ENCODE assay signal across 21 mouse cellular contexts in the genomic region with DNA sequence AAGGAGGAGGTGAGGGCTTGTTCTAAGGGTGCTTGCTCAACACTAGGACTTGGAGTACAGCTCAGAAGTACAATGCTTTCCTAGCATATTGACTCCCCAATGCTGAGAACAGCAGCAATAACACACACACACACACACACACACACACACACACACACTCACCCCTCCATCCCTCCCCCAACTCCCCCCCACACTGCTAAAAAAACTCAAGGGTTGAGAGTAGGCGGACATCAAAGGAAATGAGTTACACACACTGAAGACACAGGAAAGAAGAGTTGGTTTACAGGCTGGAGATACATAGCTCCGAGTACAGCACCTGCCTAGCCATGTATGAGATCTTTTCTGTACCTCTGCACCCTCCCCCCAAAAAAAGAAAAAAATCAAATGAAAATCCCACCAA. TPM values are rescaled to one million over a fixed set of nuclear protein-coding genes. Genes with fewer than 3 reads are reported as not detected.
DNase-seq lines count a peak whose midpoint lies in the region; ATAC-seq and TF ChIP-seq lines count a peak whose summit lies in the region.
"Had no signal": no experiment of that assay in that cellular context is flagged by ENCODE, and none has a peak within 500 bp of the region (broad histone marks: within the 10 kb centered on the region; RNA-seq: fewer than 3 reads in every experiment).

No protein-coding gene starts in this region.

- 0 out of 2 replicates have a peak overlapping the region, but pooled peaks have one; percentile 18 for H3K27ac ChIP-seq in heart, embryonic 16.5 days (ENCODE audit: low read length)
- peak overlapping the region; percentile 99 for H3K27ac ChIP-seq in liver, embryonic 14.5 days
- H3K27ac ChIP-seq in gastrocnemius, adult 2 months = no peak overlapping the region
- H3K27ac ChIP-seq: embryonic facial prominence, embryonic 15.5 days; midbrain, embryonic 10.5 days had no signal

- H3K36me3 ChIP-seq in heart, embryonic 16.5 days (ENCODE audit: control insufficient read depth, insufficient read depth) = no peaks in the 10 kb centered on the region
- peaks cover 36% of the 10 kb centered on the region for H3K36me3 ChIP-seq in G1E (replicated peaks)
- H3K36me3 ChIP-seq in liver, embryonic 14.5 days (replicated peaks; ENCODE audit: control insufficient read depth, insufficient read depth, low read depth) = peaks cover 14% of the 10 kb centered on the region
- H3K36me3 ChIP-seq: embryonic facial prominence, embryonic 15.5 days had no signal

- intact Hi-C loops in gastrocnemius, adult 2 months (cut with DNase I) = no loop called here

- peaks cover 30% of the 10 kb centered on the region for H3K4me1 ChIP-seq in heart, embryonic 16.5 days (ENCODE audit: control insufficient read depth, insufficient read depth, low read length)
- peaks cover 81% of the 10 kb centered on the region for H3K4me1 ChIP-seq in G1E (ENCODE audit: insufficient read depth, low read depth, low read length)
- peaks cover 86 to 91% of the 10 kb centered on the region in 2 experiments for H3K4me1 ChIP-seq in liver, embryonic 14.5 days (replicated peaks; ENCODE audit: control insufficient read depth in 2 of 2, insufficient read depth in 2 of 2, low read length in 1 of 2)

- H3K4me2 ChIP-seq in heart, embryonic 16.5 days (ENCODE audit: low read depth, low read length) = no peak overlapping the region
- peak overlapping the region; percentile 89 for H3K4me2 ChIP-seq in liver, embryonic 14.5 days (ENCODE audit: low read depth)
- H3K4me2 ChIP-seq: embryonic facial prominence, embryonic 15.5 days had no signal

- no peak for TF ChIP-seq CTCF in G1E (IDR thresholded peaks at IDR 0.05; ENCODE audit: low read depth, low read length)
- no peak for TF ChIP-seq CTCF in liver, embryonic 14.5 days (IDR thresholded peaks at IDR 0.05; ENCODE audit: low read depth)
- TF ChIP-seq CTCF in gastrocnemius, adult 2 months (IDR thresholded peaks at IDR 0.05) = no peak

- H3K9me3 ChIP-seq in heart, embryonic 16.5 days (replicated peaks; ENCODE audit: control insufficient read depth, low read length) = 0 out of 2 replicates have a peak, but pooled peaks cover 2% of the 10 kb centered on the region
- H3K9me3 ChIP-seq in G1E (replicated peaks) = peaks cover 13% of the 10 kb centered on the region
- H3K9me3 ChIP-seq in liver, embryonic 14.5 days (ENCODE audit: control insufficient read depth, low read length) = no peaks in the 10 kb centered on the region; the same call in 1 of the 2 replicates
- H3K9me3 ChIP-seq: embryonic facial prominence, embryonic 15.5 days had no signal

- 66% methylated on average over 2 of the region's 2 CpGs for WGBS in heart, embryonic 16.5 days
- WGBS in liver, embryonic 14.5 days (ENCODE audit: insufficient replicate concordance) = 61% methylated on average over 2 of the region's 2 CpGs

- ATAC-seq in heart, embryonic 16.5 days (replicated peaks; ENCODE audit: extremely low read depth, insufficient read depth, low FRiP score) = 0 out of 2 replicates have a peak, but pooled peaks have one; percentile 33
- no peak for ATAC-seq in G1E (ENCODE audit: extremely low read depth, insufficient number of reproducible peaks, low FRiP score, poor library complexity, severe bottlenecking)
- no peak for ATAC-seq in liver, embryonic 14.5 days (ENCODE audit: insufficient read depth)
- ATAC-seq: forebrain, postnatal 0 days had no signal

- no peak for DNase-seq in heart, adult 9 months (ENCODE audit: low spot score in 2 of 2)
- no peak for DNase-seq in G1E (ENCODE audit: low spot score)
- no peak for DNase-seq in liver, embryonic 14.5 days (ENCODE audit: low read depth in 3 of 3, low spot score in 3 of 3)
- peak; percentile 27 to 59 for DNase-seq in thymus, postnatal 10 days (ENCODE audit: low spot score in 2 of 2)
- DNase-seq in embryo, embryonic 11 days = no peak
- no peak for DNase-seq in gastrocnemius, adult 2 months
- DNase-seq in left cerebral cortex, adult 18-20 months (ENCODE audit: low spot score in 2 of 2) = no peak
- DNase-seq: adrenal gland, postnatal 10 days; cerebellum, postnatal 36 days; forebrain, postnatal 0 days; gastrocnemius, postnatal 36 days; kidney, adult 11 months; retina, postnatal 1 day had no signal

- H3K9ac ChIP-seq in heart, embryonic 16.5 days (ENCODE audit: low read length) = no peak overlapping the region
- peak overlapping the region; percentile 78 for H3K9ac ChIP-seq in liver, embryonic 14.5 days (replicated peaks)
- H3K9ac ChIP-seq: embryonic facial prominence, embryonic 15.5 days; forebrain, postnatal 0 days had no signal

- H3K27me3 ChIP-seq in heart, embryonic 16.5 days (ENCODE audit: control insufficient read depth, insufficient read depth, low read length) = no peaks in the 10 kb centered on the region
- H3K27me3 ChIP-seq in G1E (ENCODE audit: insufficient read depth, low read length) = no peaks in the 10 kb centered on the region
- no peaks in the 10 kb centered on the region for H3K27me3 ChIP-seq in liver, embryonic 14.5 days (ENCODE audit: control insufficient read depth, insufficient read depth, low read length)
- H3K27me3 ChIP-seq: embryonic facial prominence, embryonic 15.5 days had no signal

- TF ChIP-seq EP300 in liver, embryonic 14.5 days (IDR thresholded peaks at IDR 0.05; ENCODE audit: low read depth) = no peak

- no peak overlapping the region for H3K4me3 ChIP-seq in heart, embryonic 16.5 days (ENCODE audit: low read length)
- peak overlapping the region; percentile 59; the same call in 1 of the 2 replicates for H3K4me3 ChIP-seq in G1E (ENCODE audit: low read depth, low read length)
- peak overlapping the region in 1 of 2 experiments; percentile 92; a peak in 2 of 4 replicates for H3K4me3 ChIP-seq in liver, embryonic 14.5 days (ENCODE audit: insufficient read depth in 1 of 2, low read depth in 2 of 2, low read length in 2 of 2)
- H3K4me3 ChIP-seq in gastrocnemius, adult 2 months = no peak overlapping the region
- H3K4me3 ChIP-seq: embryonic facial prominence, embryonic 15.5 days; midbrain, embryonic 10.5 days had no signal

RNA-seq across cellular contexts. Expression of gene Nt5c3, which starts 7.5 kb away (rescaled TPM):
- polyA plus RNA-seq in heart, embryonic 16.5 days (2015; fragmentation: Nextera tagmentation; extraction: Ambion mirVana) = 70.6 and 77.0 TPM in 2 replicates
- total RNA-seq in G1E (2014; fragmentation: Nextera tagmentation) (274 and 280 TPM in 2 replicates), G1E (2017) (292 and 317 TPM in 2 replicates)
- 120 and 122 TPM in 2 replicates for polyA plus RNA-seq in G1E (2012)
- polyA plus RNA-seq in liver, embryonic 14.5 days (2012; rRNA removed) = 55.6 and 84.0 TPM in 2 replicates
- polyA plus RNA-seq in liver, embryonic 14.5 days (2014; fragmentation: Nextera tagmentation; extraction: Ambion mirVana) = 255 and 257 TPM in 2 replicates
- total RNA-seq in gastrocnemius, adult 2 months (2021) = 10 to 100 TPM; 45.0 to 52.5 TPM
- 10 to 100 TPM; 57.1 to 60.8 TPM for total RNA-seq in left cerebral cortex, adult 18-20 months (2021)

RNA-seq across cellular contexts. Expression of gene Vmn1r4, which starts 7.5 kb away (rescaled TPM):
- polyA plus RNA-seq in heart, embryonic 16.5 days (2015; fragmentation: Nextera tagmentation; extraction: Ambion mirVana) = 0.16 TPM in 2 replicates
- total RNA-seq in G1E (2014; fragmentation: Nextera tagmentation) (2.6 TPM in 1 of 2 replicates, not detected in the other), G1E (2017) (0.87 and 1.9 TPM in 2 replicates)
- not detected in 2 replicates for polyA plus RNA-seq in G1E (2012)
- 0.10 and 0.13 TPM in 2 replicates for polyA plus RNA-seq in liver, embryonic 14.5 days (2012; rRNA removed)
- polyA plus RNA-seq in liver, embryonic 14.5 days (2014; fragmentation: Nextera tagmentation; extraction: Ambion mirVana) = 0.11 and 0.28 TPM in 2 replicates
- total RNA-seq in gastrocnemius, adult 2 months (2021) = not detected
- under 1 TPM; 0.16 to 0.42 TPM for total RNA-seq in left cerebral cortex, adult 18-20 months (2021)

RNA-seq across cellular contexts. Expression of gene Vmn1r5, which starts 53.8 kb away (rescaled TPM):
- polyA plus RNA-seq in heart, embryonic 16.5 days (2015; fragmentation: Nextera tagmentation; extraction: Ambion mirVana) = not detected in 2 replicates
- total RNA-seq in G1E (2014; fragmentation: Nextera tagmentation) (not detected in 2 replicates), G1E (2017) (0.05 and 0.12 TPM in 2 replicates)
- not detected in 2 replicates for polyA plus RNA-seq in G1E (2012)
- not detected in 2 replicates for polyA plus RNA-seq in liver, embryonic 14.5 days (2012; rRNA removed)
- not detected in 2 replicates for polyA plus RNA-seq in liver, embryonic 14.5 days (2014; fragmentation: Nextera tagmentation; extraction: Ambion mirVana)
- not detected for total RNA-seq in gastrocnemius, adult 2 months (2021)
- total RNA-seq in left cerebral cortex, adult 18-20 months (2021) = not detected
- total RNA-seq: adrenal gland, postnatal 10 days; forebrain, postnatal 0 days; gastrocnemius, postnatal 36 days; hematopoietic stem cell, adult 5-6 weeks; layer of hippocampus, adult 18-20 months; left cerebral cortex, postnatal 25 days had no signal
- polyA plus RNA-seq: embryonic facial prominence, embryonic 15.5 days; forebrain, postnatal 0 days; lung, embryonic 16.5 days; midbrain, embryonic 10.5 days; neural tube, embryonic 11.5 days had no signal

Comparison
In these comparisons a context has a peak if more than half of its experiments do, and no peak if none do; other contexts are left out.
1. DNase-seq: peak in thymus, postnatal 10 days (2 of 2); none in heart, adult 9 months (0 of 2), G1E (single experiment), liver, embryonic 14.5 days (0 of 3), embryo, embryonic 11 days (single experiment), gastrocnemius, adult 2 months (single experiment) and left cerebral cortex, adult 18-20 months (0 of 2).
2. RNA of gene Nt5c3, which starts 7.5 kb away (total RNA-seq): 274 to 317 TPM in G1E; 57.1 to 60.8 TPM in left cerebral cortex, adult 18-20 months and 45.0 to 52.5 TPM in gastrocnemius, adult 2 months; every median in the first group is over 4 times any median in the second.